Mouse (Mus musculus) megakaryocyte-erythroid progenitor cell, adult 5-6 weeks (primary cell): ENCODE data around the gene Cops4. TPM values are rescaled to one million over a fixed set of nuclear protein-coding genes. Genes with fewer than 3 reads are reported as not detected.

Experiments used
- ATAC-seq: replicated peaks from 2 replicates; pipeline ENCODE4 v1.8.0; 2016; ENCODE audit warnings: mild to moderate bottlenecking, inconsistent platforms; ENCODE audit not compliant: severe bottlenecking, poor library complexity, low FRiP score, low TSS enrichment
- total RNA-seq, 2 experiments: library from RNA; stranded (forward) in 1 of 2; stranded (reverse) in 1 of 2; fragments of 200-1000, 215-1000 nt in 1 of 2; fragments of >200 nt in 1 of 2; fragmentation: Nextera tagmentation in 1 of 2; gene quantifications; 2 replicates each; pipeline ENCODE4 v1.2.3; 2014 to 2017

Gene Cops4
- total RNA-seq, 2 experiments from 2014 or later, result 93.6 to 186 TPM

DNA sequence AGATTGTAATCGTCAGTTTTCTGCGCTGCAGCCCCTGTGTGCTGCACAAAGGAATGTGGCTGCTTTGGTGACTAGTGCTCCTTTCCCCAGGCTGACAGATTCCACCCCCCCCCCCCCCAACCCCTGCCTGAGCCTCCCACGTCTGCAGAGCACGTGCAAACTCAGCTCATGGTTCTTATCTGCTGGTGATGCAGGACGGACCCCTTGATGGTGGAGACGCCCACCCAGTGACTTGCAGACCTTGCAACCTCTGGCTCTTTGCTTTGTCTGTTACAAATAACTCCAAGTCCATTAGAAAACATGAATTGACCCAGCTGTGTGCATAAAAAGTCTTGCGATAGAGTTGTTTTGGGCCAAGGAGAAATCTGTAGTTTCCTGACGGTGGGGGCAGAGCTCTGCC lies 52.6 kb downstream of the Cops4 start:
- 0 out of 2 replicates have a peak, but pooled peaks have one; percentile 18 for ATAC-seq

DNA sequence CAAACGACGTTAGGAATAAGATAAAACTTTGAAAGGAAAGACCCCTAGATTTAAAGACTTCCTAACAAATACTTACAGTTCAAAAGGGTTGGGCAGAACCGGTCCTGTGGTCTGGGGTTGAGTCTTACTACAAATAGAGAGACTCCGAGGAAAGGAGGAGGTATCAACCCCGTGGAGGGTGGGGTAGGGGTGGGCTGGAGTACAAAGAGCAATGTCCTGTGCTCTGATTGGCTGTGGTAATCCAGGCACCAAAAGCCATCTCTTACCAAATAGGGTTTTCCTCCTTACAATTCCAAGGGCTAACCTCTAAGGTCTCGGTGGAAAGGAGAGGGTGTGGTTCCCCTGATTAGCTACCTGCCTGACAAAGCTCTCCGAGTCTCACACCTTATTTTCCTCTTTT lies 54.0 kb downstream of the Cops4 start, which contains the start of gene Plac8:
TSS of gene Plac8 (minus strand) at position 177 of the 400 bp plus-strand sequence.
- peak; percentile 19; the same call in 1 of the 2 replicates for ATAC-seq

DNA sequence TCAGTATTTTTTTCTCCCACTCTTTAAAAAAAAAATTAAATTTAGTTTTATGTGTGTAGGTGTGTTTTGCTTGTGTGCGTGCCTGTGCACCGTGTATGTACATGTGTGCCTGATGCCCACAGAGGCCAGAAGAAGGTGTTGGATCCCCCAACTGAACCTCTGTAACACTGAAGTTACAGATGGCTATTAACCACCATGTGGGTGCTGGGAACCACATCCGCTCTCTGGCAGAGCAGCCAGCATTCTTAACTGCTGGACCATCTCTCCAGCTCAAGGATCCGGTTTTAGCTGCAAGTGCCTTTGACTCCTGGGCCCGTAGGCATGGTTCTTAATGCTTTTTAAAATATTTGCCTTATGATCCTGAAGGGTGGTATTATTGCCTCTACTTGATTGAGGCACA lies 55.1 kb downstream of the Cops4 start:
- ATAC-seq, result no peak

DNA sequence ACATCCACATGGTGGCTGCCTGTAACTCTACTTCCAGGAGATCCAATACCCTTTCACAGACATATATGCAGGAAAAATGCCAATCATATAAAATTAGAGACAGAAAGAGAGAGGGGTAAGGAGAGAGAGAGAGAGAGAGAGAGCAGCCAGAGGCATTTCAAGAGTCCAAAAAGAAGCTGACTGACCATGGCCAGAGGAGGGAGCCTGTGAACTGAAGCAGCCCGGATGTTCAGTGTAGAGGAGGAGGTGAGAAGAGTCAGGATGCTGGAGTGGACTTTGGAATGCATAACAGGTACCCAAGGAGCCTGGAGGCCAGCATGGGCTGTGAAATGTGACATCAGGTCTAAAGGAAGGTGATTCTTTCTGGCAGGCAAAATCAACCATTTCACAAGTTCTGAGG lies 56.7 kb downstream of the Cops4 start:
- ATAC-seq, result no peak

DNA sequence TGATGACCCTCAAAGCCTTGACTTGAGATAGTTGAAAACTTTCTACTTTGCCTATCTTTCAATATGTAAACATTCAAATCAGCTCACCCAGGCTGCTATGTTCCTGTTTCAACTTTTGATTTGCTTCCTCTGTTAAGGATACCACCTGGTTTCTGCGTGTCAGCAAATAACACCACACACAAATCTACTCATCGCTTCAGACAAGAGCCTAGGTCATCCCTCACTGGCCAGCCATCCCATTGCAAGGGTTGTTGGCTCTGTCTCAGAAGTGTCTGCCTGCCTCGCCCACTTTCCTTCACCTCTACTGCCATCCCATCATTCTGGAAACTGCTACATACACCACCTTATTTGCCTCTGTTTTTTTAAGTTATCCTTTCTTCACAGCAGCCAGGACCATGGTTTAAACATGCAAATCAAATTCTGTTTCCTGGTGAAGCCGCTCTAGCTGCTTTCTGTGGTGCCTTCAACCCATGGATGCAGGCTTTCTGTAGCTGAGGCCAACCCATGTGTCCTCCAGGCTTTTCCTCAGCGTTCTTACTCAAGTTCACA lies 60.8 kb downstream of the Cops4 start:
- ATAC-seq, result no peak; the same call in 1 of the 2 replicates

DNA sequence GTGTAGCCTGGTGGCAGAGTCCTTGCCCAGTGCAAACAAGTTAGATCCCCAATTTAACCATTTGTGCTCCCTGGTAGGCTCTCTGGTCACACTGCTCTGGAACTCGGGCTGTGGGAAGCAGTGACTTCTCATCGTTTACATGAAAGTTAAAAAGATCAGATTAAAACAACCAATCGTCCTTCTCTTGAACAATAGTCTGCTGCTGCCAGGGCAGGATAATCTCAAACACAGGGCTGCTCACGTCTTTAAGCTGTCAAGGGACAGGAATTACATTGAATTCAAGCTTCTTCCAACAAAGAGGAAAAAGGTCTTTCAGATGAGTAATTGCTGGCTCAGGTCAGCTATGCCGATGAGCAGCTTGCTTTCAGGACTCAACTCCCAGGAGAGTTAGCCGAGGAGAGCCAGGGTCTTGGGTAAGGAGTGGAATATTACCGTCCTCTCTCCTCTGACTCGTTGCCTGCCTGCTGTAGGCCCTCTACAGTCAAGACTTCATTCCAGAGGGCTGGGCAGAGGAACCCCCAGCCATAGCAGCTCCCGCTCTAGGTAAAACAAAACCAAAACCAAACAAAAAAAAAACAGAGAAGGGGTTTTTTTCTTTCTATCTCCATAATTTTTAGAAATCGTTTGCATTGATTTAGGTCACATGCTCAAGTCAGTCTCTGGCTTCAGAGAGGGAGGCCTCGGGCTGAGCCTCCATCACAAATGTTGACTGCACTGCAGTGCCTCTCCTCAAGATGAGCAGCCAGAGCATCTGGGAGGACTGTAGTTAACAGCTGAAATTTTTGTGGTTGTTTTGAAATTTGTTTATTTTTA lies 63.7 kb downstream of the Cops4 start:
- ATAC-seq, result peak; percentile 32

DNA sequence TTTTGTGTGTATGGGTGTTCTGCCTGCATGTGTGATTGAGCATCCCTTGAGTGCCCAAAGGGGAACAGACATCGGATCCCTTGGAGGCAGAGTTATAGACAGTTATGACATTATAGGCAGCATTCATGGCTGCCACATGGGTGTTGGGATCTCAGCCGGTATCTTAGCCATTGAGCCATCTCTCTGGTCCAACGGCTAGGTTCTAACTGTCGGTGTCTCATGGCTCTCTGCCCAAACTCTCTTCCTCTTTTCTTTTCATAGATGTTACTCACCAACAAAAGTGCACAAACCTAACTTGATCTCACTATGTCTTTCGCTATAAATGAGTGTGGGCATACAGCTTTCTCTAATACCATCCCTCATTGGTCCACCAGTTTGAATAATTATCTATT lies 64.3 kb downstream of the Cops4 start:
- peak; percentile 38; the same call in 1 of the 2 replicates for ATAC-seq

DNA sequence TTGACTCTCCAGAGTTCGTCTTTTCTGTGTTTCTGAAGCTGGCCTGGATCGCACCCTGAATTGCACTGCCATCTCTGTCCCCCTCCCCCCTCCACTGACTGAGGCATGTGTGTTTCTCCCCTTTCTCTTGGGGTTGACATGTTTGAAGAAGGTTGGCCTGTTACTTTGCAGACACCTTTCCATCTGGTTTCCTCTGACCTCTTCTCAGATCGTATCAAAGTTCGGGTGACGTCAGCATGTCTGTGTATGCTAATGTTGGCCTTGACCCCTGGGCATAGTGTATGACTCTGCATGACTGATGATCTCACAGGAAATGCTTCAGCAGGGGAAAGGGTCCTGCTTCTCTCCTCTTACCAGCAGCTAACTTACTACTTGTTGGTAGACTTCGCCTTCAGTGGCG lies 65.0 kb downstream of the Cops4 start:
- no peak for ATAC-seq

DNA sequence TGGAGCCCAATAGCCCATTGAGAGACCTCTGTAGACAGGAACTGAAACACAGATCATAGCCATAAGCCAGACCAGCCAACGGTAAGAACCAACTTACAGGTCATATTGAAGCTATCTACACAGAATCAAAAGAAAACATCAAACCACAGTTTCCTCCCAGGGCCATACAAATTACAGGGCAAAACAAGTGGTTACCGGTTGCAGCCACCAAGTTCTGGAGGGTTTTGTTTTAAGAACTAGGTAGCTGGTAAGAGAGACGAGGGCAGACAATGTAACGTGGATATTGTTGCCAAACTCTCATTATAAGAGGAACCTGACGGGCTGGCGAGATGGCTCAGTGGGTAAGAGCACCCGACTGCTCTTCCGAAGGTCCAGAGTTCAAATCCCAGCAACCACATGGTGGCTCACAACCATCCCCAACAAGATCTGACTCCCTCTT lies 67.1 kb downstream of the Cops4 start:
- peak; percentile 39 for ATAC-seq

DNA sequence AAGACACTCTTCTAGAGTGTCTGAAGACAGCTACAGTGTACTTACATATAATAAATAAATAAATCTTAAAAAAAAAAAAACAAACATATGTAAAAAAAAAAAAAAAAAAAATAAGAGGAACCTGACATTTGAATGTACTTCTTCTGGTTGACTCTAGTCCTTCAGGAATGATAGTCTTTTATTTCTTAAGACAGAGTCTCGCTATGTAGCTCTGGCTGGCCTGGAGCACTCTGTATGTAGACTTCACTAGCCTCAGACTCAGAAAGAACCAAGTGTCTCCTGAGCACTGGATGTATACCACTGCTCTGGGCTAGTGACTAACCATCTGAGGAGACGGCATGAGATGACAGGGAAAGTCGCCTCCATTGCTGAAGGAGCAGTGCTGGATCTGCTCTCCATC lies 67.5 kb downstream of the Cops4 start:
- ATAC-seq, result no peak

DNA sequence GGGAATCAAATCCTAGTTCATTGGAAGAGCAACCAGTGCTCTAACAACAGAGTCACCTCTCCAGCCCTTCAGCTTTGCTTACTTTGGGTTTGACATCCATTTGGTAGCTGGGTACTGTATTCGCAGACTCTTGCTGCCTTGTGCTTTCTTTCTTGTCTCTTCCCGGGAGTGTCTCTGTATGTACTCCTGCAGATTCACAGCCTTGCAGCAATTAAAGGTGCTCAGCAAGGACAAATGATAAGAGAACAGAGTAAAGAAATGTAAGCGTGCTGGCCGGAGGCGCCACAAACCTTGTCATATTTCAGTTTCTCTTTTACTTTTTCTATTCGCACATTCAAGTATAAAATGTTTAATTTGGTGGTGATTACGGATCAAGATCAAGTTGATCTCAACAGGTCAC lies 69.0 kb downstream of the Cops4 start:
- no peak for ATAC-seq

DNA sequence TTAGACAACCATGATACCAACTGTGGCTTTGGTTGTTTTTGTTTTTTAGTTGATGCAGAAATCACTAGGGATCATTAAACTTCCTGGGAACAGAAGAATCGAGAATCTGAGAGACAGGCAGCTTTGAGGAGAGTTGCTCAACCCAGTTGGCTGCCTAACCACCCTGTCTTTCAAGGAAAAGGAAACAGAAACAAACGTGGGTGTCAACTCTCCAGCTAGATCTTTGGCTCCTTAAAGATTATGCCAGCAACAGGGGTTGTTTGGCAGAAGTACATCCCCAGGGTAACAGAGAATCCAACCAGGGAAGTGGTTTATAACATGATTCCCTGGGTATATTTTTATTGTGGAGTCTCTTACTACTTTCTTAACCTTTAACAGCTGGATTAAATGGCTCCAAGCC lies 69.5 kb downstream of the Cops4 start:
- ATAC-seq, result no peak

DNA sequence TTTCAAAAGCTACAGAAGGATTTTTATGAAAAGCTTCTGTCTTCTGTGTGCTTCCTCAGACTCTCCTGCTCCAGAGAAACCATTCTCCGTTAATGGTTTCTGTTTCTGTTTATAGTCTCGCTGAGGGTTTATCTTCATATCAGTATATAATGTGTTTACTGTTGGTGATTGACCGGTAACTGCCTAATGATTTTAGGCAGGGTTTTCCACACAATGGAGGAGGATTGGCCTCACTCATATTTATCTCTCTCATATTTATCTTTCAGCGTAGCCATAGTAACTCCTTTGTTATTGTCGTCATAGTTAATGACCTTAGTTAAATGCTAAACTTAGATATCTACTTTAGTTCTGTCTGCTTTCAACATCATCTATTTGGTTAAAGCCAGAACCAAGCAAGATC lies 72.4 kb downstream of the Cops4 start:
- peak; percentile 85 for ATAC-seq

DNA sequence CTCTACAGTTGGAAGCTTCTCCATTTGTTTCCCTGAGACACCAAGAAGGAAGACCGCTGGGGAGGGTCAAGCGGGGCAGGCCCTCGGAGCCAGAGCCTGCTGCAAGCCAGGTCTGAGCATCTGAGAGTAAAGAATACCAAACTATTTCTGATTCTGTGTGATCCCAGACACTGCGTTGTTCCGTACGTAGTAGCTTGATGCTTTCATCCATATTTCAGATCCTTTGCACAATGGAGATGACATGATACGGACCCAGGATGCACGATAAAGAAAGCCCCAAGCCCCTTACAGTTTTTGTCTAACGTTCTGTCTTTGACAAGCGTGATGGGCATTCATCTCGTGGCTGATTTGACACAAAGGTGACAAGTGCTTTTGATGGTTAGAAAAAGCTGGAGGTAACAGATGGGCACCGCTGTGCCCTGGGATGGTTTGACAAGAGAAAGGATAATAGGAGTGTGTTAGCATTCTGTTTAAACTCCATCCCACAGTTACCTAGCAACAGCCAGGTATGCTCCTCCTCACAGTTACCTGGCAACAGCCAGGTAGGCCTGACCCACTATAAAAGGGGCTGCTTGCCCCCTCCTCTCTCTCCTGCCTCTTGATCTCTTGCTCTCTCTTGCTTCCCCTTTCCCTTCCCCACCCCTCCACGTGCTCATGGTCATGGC lies 76.8 kb downstream of the Cops4 start:
- no peak for ATAC-seq

DNA sequence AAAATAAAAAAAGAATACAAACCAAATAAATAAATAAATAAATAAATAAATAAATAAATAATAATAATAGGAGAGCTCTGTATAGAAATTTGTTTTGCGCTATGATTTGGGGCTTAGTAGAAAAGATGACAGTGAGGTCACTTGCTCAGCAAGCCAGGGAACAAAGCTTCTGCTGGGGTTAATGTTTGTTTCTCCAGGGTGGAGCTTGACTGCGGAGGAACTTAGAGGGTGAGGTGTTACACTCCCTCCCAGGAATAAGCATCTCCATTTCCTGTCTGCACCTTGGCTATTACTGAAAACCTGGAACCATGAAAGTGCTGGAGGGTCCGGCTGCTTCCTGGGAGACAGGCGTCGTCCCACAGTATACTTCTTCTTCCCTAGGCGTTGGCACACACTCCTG lies 77.9 kb downstream of the Cops4 start:
- no peak for ATAC-seq

Other genes starting within 250 kb of the Cops4 start
- 121 and 126 TPM in 2 replicates for gene Sec31a, start 102.1 kb upstream of the Cops4 start, total RNA-seq (2014; fragmentation: Nextera tagmentation)
- 95.7 and 121 TPM in 2 replicates for gene Sec31a, start 102.1 kb upstream of the Cops4 start, total RNA-seq (2017)
- 40.5 and 45.3 TPM in 2 replicates for gene Lin54, start 17.7 kb upstream of the Cops4 start, total RNA-seq (2014; fragmentation: Nextera tagmentation)
- 32.1 and 56.5 TPM in 2 replicates for gene Lin54, start 17.7 kb upstream of the Cops4 start, total RNA-seq (2017)
- gene Plac8, start 53.9 kb downstream of the Cops4 start, total RNA-seq (2014; fragmentation: Nextera tagmentation), result 205 and 254 TPM in 2 replicates
- 198 and 535 TPM in 2 replicates for gene Plac8, start 53.9 kb downstream of the Cops4 start, total RNA-seq (2017)
- gene Coq2, start 156.8 kb downstream of the Cops4 start, total RNA-seq (2014; fragmentation: Nextera tagmentation), result 50.6 and 67.3 TPM in 2 replicates
- 40.1 and 56.6 TPM in 2 replicates for gene Coq2, start 156.8 kb downstream of the Cops4 start, total RNA-seq (2017)
- gene Hpse, start 201.4 kb downstream of the Cops4 start, total RNA-seq (2014; fragmentation: Nextera tagmentation), result not detected in 2 replicates
- gene Hpse, start 201.4 kb downstream of the Cops4 start, total RNA-seq (2017), result 0.47 TPM in 1 of 2 replicates, not detected in the other